Mouse (Mus musculus): ENCODE measurements around the gene Bcl11a. TPM values are rescaled to one million over a fixed set of nuclear protein-coding genes. Genes with fewer than 3 reads are reported as not detected.

Bcl11a gene
- total and polyA plus RNA-seq, 3 experiments = 37.0 to 112 (median 83.8) TPM

GRCm38 (mm10) chr11:24133484-24133883 lies 55.6 kb downstream of the Bcl11a start:
- peaks cover 29 to 95% of the 10 kb centered on the region in 2 experiments for H3K36me3 ChIP-seq (ENCODE audit: control insufficient read depth in 1 of 2, insufficient read depth in 2 of 2, low read length in 2 of 2)
- peak overlapping the region; percentile 37 for H3K9ac ChIP-seq (ENCODE audit: control insufficient read depth, low read depth, low read length, poor library complexity, severe bottlenecking)
- H3K9me3 ChIP-seq (replicated peaks; ENCODE audit: insufficient read depth, low read length) = no peaks in the 10 kb centered on the region
- DNase-seq (ENCODE audit: low read depth, low spot score) = no peak
- TF ChIP-seq TBP (IDR thresholded peaks at IDR 0.05; ENCODE audit: low read depth, low read length) (no peak), ZMIZ1 (IDR thresholded peaks at IDR 0.05; ENCODE audit: low read depth, low read length) (no peak), CHD1 (IDR thresholded peaks at IDR 0.05; ENCODE audit: low read depth, low read length) (no peak), ETS1 (IDR thresholded peaks at IDR 0.05; ENCODE audit: low read depth, low read length) (peak; percentile 49; the same call in 1 of the 2 replicates), BHLHE40 (IDR thresholded peaks at IDR 0.05; ENCODE audit: borderline replicate concordance, low read depth, low read length) (no peak), POLR2AphosphoS2 (IDR thresholded peaks at IDR 0.05; ENCODE audit: low read length) (peak; percentile 35; the same call in 1 of the 2 replicates), ZKSCAN1 (IDR thresholded peaks at IDR 0.05; ENCODE audit: low read depth, low read length) (no peak), USF2 (IDR thresholded peaks at IDR 0.05; ENCODE audit: borderline replicate concordance in 1 of 2, insufficient read depth in 1 of 2, low read depth in 1 of 2, low read length in 2 of 2) (no peak), MAZ (IDR thresholded peaks at IDR 0.05; ENCODE audit: low read depth, low read length) (no peak), POLR2AphosphoS5 (IDR thresholded peaks at IDR 0.05; ENCODE audit: borderline replicate concordance, low read depth, low read length) (no peak), ZNF384 (IDR thresholded peaks at IDR 0.05; ENCODE audit: low read depth, low read length) (no peak), SIN3A (IDR thresholded peaks at IDR 0.05; ENCODE audit: low read length) (no peak), MXI1 (IDR thresholded peaks at IDR 0.05; ENCODE audit: low read depth, low read length) (no peak), MYC (IDR thresholded peaks at IDR 0.05; ENCODE audit: low read depth, low read length) (no peak), E2F4 (IDR thresholded peaks at IDR 0.05; ENCODE audit: borderline replicate concordance, low read depth, low read length) (no peak), EP300 (IDR thresholded peaks at IDR 0.05; ENCODE audit: low read depth in 1 of 2, low read length in 2 of 2) (peak in 1 of 2 experiments; percentile 35; a peak in 1 of 4 replicates), POLR2A (IDR thresholded peaks at IDR 0.05; ENCODE audit: control insufficient read depth in 1 of 2, insufficient read depth in 1 of 2, low read depth in 1 of 2, low read length in 2 of 2, poor library complexity in 1 of 2) (0 out of 4 replicates have a peak, but pooled peaks of 1 of the 2 experiments have one; percentile 2)
- H3K4me3 ChIP-seq (ENCODE audit: control insufficient read depth in 1 of 2, insufficient read depth in 1 of 2, low read depth in 2 of 2, low read length in 2 of 2) = no peak overlapping the region
- H3K4me1 ChIP-seq (ENCODE audit: control insufficient read depth in 1 of 2, insufficient read depth in 2 of 2, low read length in 2 of 2) = peaks cover 78 to 90% of the 10 kb centered on the region in 2 experiments
- no peaks in the 10 kb centered on the region for H3K27me3 ChIP-seq (ENCODE audit: control insufficient read depth in 1 of 2, insufficient read depth in 2 of 2, low read length in 2 of 2)
- H3K79me2 ChIP-seq (ENCODE audit: control insufficient read depth, insufficient read depth, low read length, poor library complexity) = peaks cover 77% of the 10 kb centered on the region
- peak overlapping the region; percentile 91 for H3K27ac ChIP-seq (ENCODE audit: control insufficient read depth, low read depth, low read length)

DNA sequence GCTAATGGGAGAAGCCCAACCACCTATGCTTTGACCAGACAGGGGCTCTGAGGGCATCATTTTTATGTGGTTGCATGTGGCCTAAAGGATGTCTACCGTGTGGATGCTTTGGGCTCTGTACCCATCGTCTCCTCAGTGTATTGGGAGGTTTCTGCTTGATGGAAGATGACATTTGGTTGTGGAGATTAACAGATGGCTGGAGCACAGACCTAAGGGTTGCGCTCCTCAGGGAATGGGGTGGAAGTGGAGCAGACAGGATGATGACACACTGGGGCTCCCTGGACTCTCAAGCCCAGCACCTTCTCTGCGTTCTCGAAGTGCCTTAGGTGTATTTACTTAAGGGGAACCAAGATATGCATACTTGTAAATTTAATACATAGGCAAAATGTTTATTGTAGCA lies 56.1 kb downstream of the Bcl11a start:
- TF ChIP-seq ZMIZ1 (IDR thresholded peaks at IDR 0.05; ENCODE audit: low read depth, low read length) (no peak), MAZ (IDR thresholded peaks at IDR 0.05; ENCODE audit: low read depth, low read length) (no peak), ZC3H11A (IDR thresholded peaks at IDR 0.05; ENCODE audit: low read depth, low read length) (no peak), CHD1 (IDR thresholded peaks at IDR 0.05; ENCODE audit: low read depth, low read length) (no peak), POLR2AphosphoS5 (IDR thresholded peaks at IDR 0.05; ENCODE audit: borderline replicate concordance, low read depth, low read length) (no peak), EP300 (IDR thresholded peaks at IDR 0.05; ENCODE audit: low read depth in 1 of 2, low read length in 2 of 2) (0 out of 4 replicates have a peak, but pooled peaks of 1 of the 2 experiments have one; percentile 12), CHD2 (IDR thresholded peaks at IDR 0.05; ENCODE audit: low read length) (no peak)
- H3K27ac ChIP-seq (ENCODE audit: control insufficient read depth, low read depth, low read length) = peak overlapping the region; percentile 91
- no peaks in the 10 kb centered on the region for H3K9me3 ChIP-seq (replicated peaks; ENCODE audit: insufficient read depth, low read length)
- H3K36me3 ChIP-seq (ENCODE audit: control insufficient read depth in 1 of 2, insufficient read depth in 2 of 2, low read length in 2 of 2) = peaks cover 33 to 97% of the 10 kb centered on the region in 2 experiments
- H3K4me3 ChIP-seq (ENCODE audit: control insufficient read depth in 1 of 2, insufficient read depth in 1 of 2, low read depth in 2 of 2, low read length in 2 of 2) = no peak overlapping the region
- H3K4me1 ChIP-seq (ENCODE audit: control insufficient read depth in 1 of 2, insufficient read depth in 2 of 2, low read length in 2 of 2) = peaks cover 82 to 92% of the 10 kb centered on the region in 2 experiments
- DNase-seq (ENCODE audit: low read depth, low spot score) = no peak
- H3K79me2 ChIP-seq (ENCODE audit: control insufficient read depth, insufficient read depth, low read length, poor library complexity) = peaks cover 77% of the 10 kb centered on the region
- H3K9ac ChIP-seq (ENCODE audit: control insufficient read depth, low read depth, low read length, poor library complexity, severe bottlenecking) = no peak overlapping the region
- no peaks in the 10 kb centered on the region for H3K27me3 ChIP-seq (ENCODE audit: control insufficient read depth in 1 of 2, insufficient read depth in 2 of 2, low read length in 2 of 2)

Measured in MEL (cell line).